Mouse (Mus musculus) liver, embryonic 14.5 days (tissue): Measurements from ENCODE around the gene Mrpl45. TPM values are rescaled to one million over a fixed set of nuclear protein-coding genes. Genes with fewer than 3 reads are reported as not detected.
"Not testable (repeated sequence)": the region's sequence is repeated elsewhere in the genome, so short reads cannot be mapped to it uniquely, and the experiment has no call there.

Experiments
- ATAC-seq: fragments of 200-750 bp; cut with Nextera tagmentation; 2 replicates; pipeline ENCODE4 v1.8.0; 2017; ENCODE audit warnings: moderate number of reproducible peaks, mild to moderate bottlenecking, moderate library complexity; ENCODE audit not compliant: insufficient read depth
- DNase-seq, 3 experiments: peaks; one replicate each; pipeline ENCODE4 v3.0.0-alpha.2; 2012 to 2013; ENCODE audit warnings: low read depth in 3 of 3, low spot score in 3 of 3
- H3K27ac ChIP-seq: fragments of 300-500 bp; sonication (generic); 2 replicates; pipeline ENCODE4 v1.5.1; 2014; ENCODE audit warnings: moderate library complexity, mild to moderate bottlenecking, control low read depth, inconsistent platforms
- H3K27me3 ChIP-seq: fragments of 300-500 bp; sonication (generic); 2 replicates; pipeline ENCODE4 v1.6.1; 2014; ENCODE audit warnings: mild to moderate bottlenecking, low read length, moderate library complexity; ENCODE audit not compliant: control insufficient read depth, insufficient read depth
- H3K36me3 ChIP-seq: fragments of 300-500 bp; sonication (generic); replicated peaks from 2 replicates; pipeline ENCODE4 v1.6.1; 2014; ENCODE audit warnings: low read depth; ENCODE audit not compliant: control insufficient read depth, insufficient read depth
- H3K4me1 ChIP-seq, 2 experiments: fragments of 200-500 bp in 1 of 2; fragments of 300-500 bp in 1 of 2; sonication (generic) in 1 of 2; replicated peaks; 2 replicates each; pipeline ENCODE4 v1.6.1; 2012 to 2014; ENCODE audit warnings: antibody characterized with exemption in 1 of 2, inconsistent platforms in 1 of 2, low read length in 1 of 2; ENCODE audit not compliant: control insufficient read depth in 2 of 2, insufficient read depth in 2 of 2
- H3K4me2 ChIP-seq: fragments of 300-500 bp; sonication (generic); 2 replicates; pipeline ENCODE4 v1.6.1; 2014; ENCODE audit warnings: low read depth, mild to moderate bottlenecking, control low read depth, moderate library complexity
- H3K4me3 ChIP-seq, 2 experiments: fragments of 200-500 bp in 1 of 2; fragments of 300-500 bp in 1 of 2; sonication (generic) in 1 of 2; 2 replicates each; pipeline ENCODE4 v1.5.1; 2012 to 2014; ENCODE audit warnings: low read depth in 2 of 2, low read length in 2 of 2, mild to moderate bottlenecking in 2 of 2, control low read depth in 1 of 2, inconsistent platforms in 1 of 2, moderate library complexity in 1 of 2; ENCODE audit not compliant: insufficient read depth in 1 of 2
- H3K9ac ChIP-seq: fragments of 300-500 bp; sonication (generic); replicated peaks from 2 replicates; pipeline ENCODE4 v1.6.1; 2014; ENCODE audit warnings: mild to moderate bottlenecking, control low read depth, moderate library complexity
- H3K9me3 ChIP-seq: fragments of 300-500 bp; sonication (generic); 2 replicates; pipeline ENCODE4 v1.6.1; 2016; ENCODE audit warnings: low read length, mixed read lengths; ENCODE audit not compliant: control insufficient read depth
- CTCF ChIP-seq: IDR thresholded peaks from 2 replicates; pipeline ENCODE4 v1.5.1; 2016; ENCODE audit warnings: antibody characterized with exemption, low read depth, control low read depth
- EP300 ChIP-seq: IDR thresholded peaks from 2 replicates; pipeline ENCODE4 v1.6.1; 2016; ENCODE audit warnings: antibody characterized with exemption, low read depth
- WGBS: fragments of 180-500 bp; shearing (Covaris S2); extraction: QIAGEN DNeasy Blood & Tissue Kit; methylation state at CpG from one replicate; pipeline ENCODE4 v1.1.7; 2014; ENCODE audit not compliant: insufficient replicate concordance; 5-methylcytosine and 5-hydroxymethylcytosine counted together
- polyA plus RNA-seq, 2 experiments: library from polyadenylated mRNA; depleted of rRNA in 1 of 2; stranded (reverse) in 1 of 2; unstranded in 1 of 2; fragments of >200 nt; fragmentation: Nextera tagmentation in 1 of 2; extraction: Ambion mirVana in 1 of 2; gene quantifications; 2 replicates each; pipeline versions ENCODE4 v1.2.1 to v1.2.3; 2012 to 2014

Mrpl45 gene
- polyA plus RNA-seq, 2 experiments: 13.1 to 22.8 TPM

- no peaks in the 10 kb centered on the region for H3K9me3 ChIP-seq
- no peak for DNase-seq
- no peak overlapping the region for H3K27ac ChIP-seq
- no peak overlapping the region for H3K9ac ChIP-seq
- 3% methylated on average over 18 of the region's 18 CpGs for WGBS
- peaks cover 3 to 11% of the 10 kb centered on the region in 2 experiments; a peak in 3 of 4 replicates for H3K4me1 ChIP-seq
- peak overlapping the region; percentile 52 for H3K4me2 ChIP-seq
- no peak for ATAC-seq
- H3K27me3 ChIP-seq: peaks cover 17% of the 10 kb centered on the region
- no peaks in the 10 kb centered on the region for H3K36me3 ChIP-seq
- H3K4me3 ChIP-seq: 0 out of 4 replicates have a peak overlapping the region, but pooled peaks have one; percentile 5 to 16
- TF ChIP-seq EP300 (no peak), CTCF (0 out of 2 replicates have a peak, but pooled peaks have one; percentile 3)
These were observed 4.5 kb upstream of the Mrpl45 start for GRCm38 (mm10) chr11:97310895-97311631.

GRCm38 (mm10) chr11:97312871-97313270 lies 2.6 kb upstream of the Mrpl45 start:
- WGBS: 44% methylated on average over 1 of the region's 1 CpGs
- H3K36me3 ChIP-seq, H3K9me3 ChIP-seq, H3K4me2 ChIP-seq, DNase-seq, H3K27ac ChIP-seq, H3K9ac ChIP-seq, ATAC-seq, H3K4me3 ChIP-seq: not testable (repeated sequence)
- Histone ChIP-seq H3K27me3 (peaks cover 17% of the 10 kb centered on the region), H3K4me1 (peaks cover 11 to 18% of the 10 kb centered on the region in 2 experiments)

GRCm38 (mm10) chr11:97314110-97314509 lies 1.4 kb upstream of the Mrpl45 start:
- ATAC-seq (no peak), DNase-seq (no peak)
- no peaks in the 10 kb centered on the region for H3K9me3 ChIP-seq
- peaks cover 3% of the 10 kb centered on the region for H3K36me3 ChIP-seq
- TF ChIP-seq CTCF (peak; percentile 46), EP300 (no peak)
- peaks cover 17% of the 10 kb centered on the region for H3K27me3 ChIP-seq
- peaks cover 11 to 18% of the 10 kb centered on the region in 2 experiments for H3K4me1 ChIP-seq
- WGBS: 85% methylated on average over 3 of the region's 3 CpGs
- H3K9ac ChIP-seq: no peak overlapping the region
- H3K4me2 ChIP-seq: no peak overlapping the region
- no peak overlapping the region for H3K27ac ChIP-seq
- H3K4me3 ChIP-seq: no peak overlapping the region

GRCm38 (mm10) chr11:97314751-97315503 lies 589 bp upstream of the Mrpl45 start:
- no peaks in the 10 kb centered on the region for H3K9me3 ChIP-seq
- ATAC-seq: peak; percentile 4; the same call in 1 of the 2 replicates
- DNase-seq: no peak
- H3K9ac ChIP-seq: peak overlapping the region; percentile 62
- no peak for TF ChIP-seq CTCF
- TF ChIP-seq EP300: no peak
- peak overlapping the region; percentile 66 for H3K4me2 ChIP-seq
- H3K27ac ChIP-seq: peak overlapping the region; percentile 62
- H3K4me3 ChIP-seq: peak overlapping the region; percentile 8 to 62; a peak in 3 of 4 replicates
- peaks cover 5% of the 10 kb centered on the region for H3K36me3 ChIP-seq
- 37% methylated on average over 8 of the region's 8 CpGs for WGBS
- peaks cover 15% of the 10 kb centered on the region for H3K27me3 ChIP-seq
- peaks cover 11% of the 10 kb centered on the region in 2 experiments for H3K4me1 ChIP-seq

GRCm38 (mm10) chr11:97321197-97321596 lies 5.7 kb downstream of the Mrpl45 start:
- TF ChIP-seq EP300 (no peak), CTCF (no peak)
- H3K9me3 ChIP-seq: no peaks in the 10 kb centered on the region

More at GRCm38 (mm10) chr11:97321197-97321596, 5.7 kb downstream of the Mrpl45 start:
- Histone ChIP-seq H3K4me3 (no peak overlapping the region), H3K4me1 (peaks cover 6 to 7% of the 10 kb centered on the region in 2 experiments; a peak in 3 of 4 replicates), H3K4me2 (no peak overlapping the region), H3K9ac (no peak overlapping the region), H3K27me3 (no peaks in the 10 kb centered on the region), H3K27ac (no peak overlapping the region), H3K36me3 (peaks cover 7% of the 10 kb centered on the region)
- ATAC-seq: no peak
- 83% methylated on average over 8 of the region's 8 CpGs for WGBS
- DNase-seq: no peak
